Mouse (Mus musculus) ES-E14 (cell line): Measurements from ENCODE around the gene Klhl41.

Experiments used
- CHD2 ChIP-seq: IDR thresholded peaks from 2 replicates; pipeline ENCODE4 v1.6.1; 2014; ENCODE audit warnings: mild to moderate bottlenecking, low read depth, low read length, inconsistent platforms
- MAFK ChIP-seq: IDR thresholded peaks from 2 replicates; pipeline ENCODE4 v1.6.1; 2014; ENCODE audit warnings: mild to moderate bottlenecking, low read depth, low read length, inconsistent platforms; ENCODE audit not compliant: insufficient read depth

GRCm38 (mm10) chr2:69640100-69640499 lies 29.8 kb upstream of the Klhl41 start:
- TF ChIP-seq MAFK, result no peak
- no peak for TF ChIP-seq CHD2
